Mouse (Mus musculus) MEL (cell line): ENCODE data around the gene Pitpnc1.

Experiments
- CTCF ChIP-seq, 3 experiments: IDR thresholded peaks in 2 of 3; conservative IDR thresholded peaks in 1 of 3; 2 replicates each; pipeline ENCODE4 v1.5.1; 2011 to 2012; ENCODE audit warnings: low read length in 3 of 3, low read depth in 2 of 3, mild to moderate bottlenecking in 2 of 3, improper control_type of control experiment in 1 of 3, inconsistent platforms in 1 of 3, mixed read lengths in 1 of 3, moderate library complexity in 1 of 3; ENCODE audit not compliant: control insufficient read depth in 1 of 3, insufficient read depth in 1 of 3, poor library complexity in 1 of 3, severe bottlenecking in 1 of 3
- HCFC1 ChIP-seq: IDR thresholded peaks from 2 replicates; pipeline ENCODE4 v1.6.1; 2012; ENCODE audit warnings: low read depth, mild to moderate bottlenecking, inconsistent platforms, low read length, improper control_type of control experiment, moderate library complexity
- JUND ChIP-seq: IDR thresholded peaks from 2 replicates; pipeline ENCODE4 v1.6.1; 2011; ENCODE audit warnings: low read depth, mild to moderate bottlenecking, improper control_type of control experiment, low read length
- KAT2A ChIP-seq: conservative IDR thresholded peaks from 2 replicates; pipeline ENCODE4 v1.6.1; 2012; ENCODE audit warnings: low read depth, low read length, improper control_type of control experiment, inconsistent platforms
- POLR2A ChIP-seq, 2 experiments: IDR thresholded peaks; 2 replicates each; pipeline ENCODE4 v1.6.1; 2011 to 2012; ENCODE audit warnings: low read length in 2 of 2, mild to moderate bottlenecking in 2 of 2, control low read depth in 1 of 2, improper control_type of control experiment in 1 of 2, low read depth in 1 of 2, moderate library complexity in 1 of 2; ENCODE audit not compliant: control insufficient read depth in 1 of 2, insufficient read depth in 1 of 2, poor library complexity in 1 of 2
- POLR2AphosphoS2 ChIP-seq: IDR thresholded peaks from 2 replicates; pipeline ENCODE4 v1.6.1; 2011; ENCODE audit warnings: low read length, improper control_type of control experiment
- TAL1 ChIP-seq: IDR thresholded peaks from 2 replicates; pipeline ENCODE4 v1.6.1; 2012; ENCODE audit warnings: mild to moderate bottlenecking, inconsistent platforms, low read length, moderate library complexity, mixed read lengths

GRCm38 (mm10) chr11:107272351-107272975, 198.0 kb downstream of the Pitpnc1 start:
- TF ChIP-seq TAL1 (no peak), POLR2A (IDR thresholded peaks at IDR 0.05; ENCODE audit: control insufficient read depth in 1 of 2, insufficient read depth in 1 of 2, low read depth in 1 of 2, low read length in 2 of 2, poor library complexity in 1 of 2) (no peak), CTCF (IDR thresholded peaks at IDR 0.05 in 2 of 3, conservative IDR thresholded peaks at IDR 0.05 in 1 of 3; ENCODE audit: control insufficient read depth in 1 of 3, insufficient read depth in 1 of 3, low read depth in 2 of 3, low read length in 3 of 3, poor library complexity in 1 of 3, severe bottlenecking in 1 of 3) (no peak), KAT2A (no peak), HCFC1 (no peak), JUND (no peak), POLR2AphosphoS2 (no peak)
